Mouse (Mus musculus) cerebellum, postnatal 4 days (tissue): ENCODE measurements around the gene Xylb.

ENCODE experiments used
- DNase-seq, 2 experiments: peaks; one replicate each; pipeline ENCODE4 v3.0.0; 2022; ENCODE audit warnings: low spot score in 2 of 2, mixed read lengths in 1 of 2

Gene Xylb

DNA sequence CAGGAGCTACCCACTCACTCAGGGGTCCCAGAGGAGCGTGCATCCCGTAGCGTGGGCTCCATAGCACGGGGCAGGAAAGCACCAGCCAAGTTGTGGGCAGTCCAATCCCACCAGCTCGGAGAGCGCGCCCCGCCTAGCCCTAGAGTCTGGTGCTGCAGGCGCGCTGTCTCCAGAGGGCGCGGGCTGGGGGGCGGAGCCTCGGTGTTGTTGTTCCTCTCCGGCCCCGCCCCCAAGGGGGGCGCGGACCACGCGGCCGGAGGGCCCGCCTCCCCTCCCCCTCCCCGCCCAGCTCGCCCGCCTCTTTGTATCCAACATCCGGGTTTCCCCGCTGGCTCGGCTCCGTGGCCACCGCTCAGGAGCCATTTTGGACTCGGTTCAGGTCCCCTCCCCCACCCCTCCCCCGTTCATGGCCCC, 44.6 kb downstream of the Xylb start, which contains the start of gene Acvr2b:
Acvr2b (plus strand) TSS at position 318 of the 414 bp plus-strand sequence.
- DNase-seq: peak; percentile 79 to 95

DNA sequence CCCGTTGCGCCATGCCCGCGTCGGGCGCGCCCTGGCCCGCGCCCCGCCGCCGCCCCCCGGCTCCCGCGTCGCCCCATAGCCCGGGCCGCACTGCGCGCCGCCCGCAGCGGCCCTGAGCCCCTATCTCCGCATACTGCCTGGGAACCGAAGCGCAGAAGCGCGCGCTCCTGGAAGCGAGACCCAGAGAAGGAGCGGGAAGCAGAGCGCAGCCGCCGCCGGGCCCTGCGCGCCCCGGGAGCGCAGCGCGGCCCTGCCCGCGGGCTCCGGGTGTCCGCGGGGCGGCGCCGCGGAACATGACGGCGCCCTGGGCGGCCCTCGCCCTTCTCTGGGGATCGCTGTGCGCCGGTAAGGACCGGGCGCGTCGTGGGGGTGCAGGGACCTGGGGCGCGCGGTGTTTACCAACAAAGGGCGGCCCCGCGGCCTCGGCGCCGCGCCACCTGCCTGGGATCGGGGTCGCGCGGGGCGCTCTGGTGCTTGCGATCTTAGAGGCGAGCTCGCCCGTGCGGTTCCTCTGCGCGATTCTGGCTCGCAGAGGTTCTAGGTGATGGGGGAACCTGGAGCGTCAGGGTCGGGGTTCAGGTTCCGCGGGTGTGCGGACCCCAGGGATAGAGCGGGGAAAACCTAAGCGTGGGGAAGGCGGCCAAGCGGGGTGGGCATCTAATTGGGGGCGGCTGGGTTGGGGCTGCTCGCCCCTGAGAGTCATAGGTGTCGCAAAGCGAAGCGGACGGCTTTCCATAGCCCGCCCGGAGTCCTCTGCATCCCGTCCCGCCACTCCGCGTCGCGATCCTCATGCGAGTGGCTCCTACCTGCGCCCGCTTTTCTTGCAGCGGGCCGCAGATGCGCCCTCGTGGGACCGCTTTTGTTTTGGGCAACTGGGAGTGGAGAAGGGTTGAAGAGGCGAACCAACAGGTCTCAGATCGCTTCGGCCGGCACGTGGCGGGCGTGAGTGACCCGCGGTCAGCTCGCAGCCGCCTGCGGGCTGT, 45.4 kb downstream of the Xylb start:
- peak; percentile 29 to 52 for DNase-seq

DNA sequence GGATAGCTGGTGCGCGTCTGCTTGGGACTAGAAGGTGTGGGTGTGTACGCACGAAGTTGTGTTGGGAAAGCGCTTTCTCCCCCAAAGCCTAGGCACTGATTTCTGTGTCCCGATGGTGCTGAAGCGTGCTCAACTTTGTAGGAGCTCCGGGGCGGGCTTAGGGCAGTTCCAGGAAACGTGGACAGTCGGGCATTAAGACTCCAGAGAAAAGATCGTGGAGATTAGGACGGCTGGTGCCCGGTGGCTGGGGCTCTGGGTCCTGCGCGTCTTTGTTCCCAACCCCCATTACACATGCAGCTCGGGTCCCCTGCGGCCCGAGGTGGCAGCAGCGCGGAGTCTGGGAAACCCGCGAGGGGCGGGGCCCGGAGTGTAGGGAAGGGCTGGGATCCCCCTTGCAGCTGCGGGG, 46.1 kb downstream of the Xylb start:
- DNase-seq: peak; percentile 22 to 48

DNA sequence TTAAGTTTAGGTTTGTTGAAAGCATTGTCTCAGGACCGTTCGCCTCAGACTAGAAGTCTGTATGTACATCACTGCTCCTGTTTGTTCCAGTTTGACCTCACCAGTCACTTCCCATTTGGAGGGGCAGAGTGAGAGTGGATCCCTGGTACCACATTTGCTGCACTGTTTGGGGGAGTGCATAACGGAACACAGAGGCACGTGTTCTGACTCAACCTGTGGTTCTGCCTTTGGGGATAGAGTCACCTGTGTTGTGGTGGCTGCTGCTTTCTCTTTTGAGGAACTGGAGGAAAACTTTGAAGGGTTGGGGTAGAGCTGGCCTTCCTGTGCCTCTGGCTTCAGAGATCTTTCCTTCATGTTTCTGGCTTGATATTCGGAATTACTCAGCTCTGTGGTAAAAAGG, 46.9 kb downstream of the Xylb start:
- no peak for DNase-seq

DNA sequence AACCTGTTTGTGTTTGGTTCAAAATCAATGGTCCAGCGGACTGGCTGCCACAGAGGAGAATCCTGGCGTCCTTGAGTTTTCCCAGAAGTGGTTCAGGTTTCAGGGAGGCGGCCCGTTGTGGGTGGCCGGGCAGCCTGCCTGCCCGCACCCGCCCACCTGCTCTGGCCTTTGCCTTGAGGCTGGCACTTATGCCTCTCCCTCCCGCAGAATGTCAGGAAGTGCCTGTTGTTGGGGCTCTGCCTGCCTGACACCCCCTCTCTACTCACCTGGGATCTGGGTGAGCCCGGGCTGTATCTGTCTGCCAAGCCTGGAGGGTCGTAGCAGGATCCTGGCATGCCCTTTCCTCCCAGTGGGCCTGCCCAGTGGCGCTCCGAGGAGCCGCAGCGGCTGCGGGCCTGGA, 50.7 kb downstream of the Xylb start:
- DNase-seq: no peak

DNA sequence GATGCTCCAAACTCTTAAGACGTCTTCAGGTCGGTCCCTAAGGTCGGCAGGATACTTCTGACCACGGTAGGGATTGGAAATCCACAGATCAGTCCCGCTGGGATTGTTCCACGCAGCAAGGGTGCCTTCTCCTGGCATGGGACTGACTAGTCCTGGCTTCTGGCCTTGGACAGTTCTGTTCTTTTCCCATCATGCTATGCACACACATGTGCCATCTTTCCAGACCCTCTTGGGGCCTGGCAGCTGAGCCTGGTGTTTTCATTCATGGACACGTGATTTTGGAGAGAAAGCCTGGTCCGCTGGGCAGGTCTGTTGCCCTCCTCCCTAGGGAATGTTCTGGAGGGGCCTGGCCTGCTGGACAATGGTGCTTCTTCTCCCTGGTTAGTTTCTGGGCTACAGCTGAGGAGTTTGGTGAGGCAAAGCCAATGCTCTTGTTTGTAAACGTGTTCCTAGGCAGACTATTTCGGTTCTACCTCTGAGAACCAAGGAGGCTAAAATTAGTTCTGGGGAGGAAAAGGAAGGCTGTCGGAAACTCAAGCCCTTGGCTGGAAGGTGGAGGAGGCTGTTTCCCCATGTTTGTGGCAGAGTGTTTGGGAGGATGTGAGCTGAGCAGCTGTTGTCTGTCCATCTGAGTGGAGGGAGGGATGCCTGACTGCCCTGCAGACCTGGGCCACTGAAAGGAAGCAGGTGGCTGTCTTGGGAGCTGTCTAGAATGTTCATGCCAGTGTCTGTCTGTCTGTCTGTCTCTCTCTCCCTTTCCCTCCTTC, 51.9 kb downstream of the Xylb start:
- no peak for DNase-seq

DNA sequence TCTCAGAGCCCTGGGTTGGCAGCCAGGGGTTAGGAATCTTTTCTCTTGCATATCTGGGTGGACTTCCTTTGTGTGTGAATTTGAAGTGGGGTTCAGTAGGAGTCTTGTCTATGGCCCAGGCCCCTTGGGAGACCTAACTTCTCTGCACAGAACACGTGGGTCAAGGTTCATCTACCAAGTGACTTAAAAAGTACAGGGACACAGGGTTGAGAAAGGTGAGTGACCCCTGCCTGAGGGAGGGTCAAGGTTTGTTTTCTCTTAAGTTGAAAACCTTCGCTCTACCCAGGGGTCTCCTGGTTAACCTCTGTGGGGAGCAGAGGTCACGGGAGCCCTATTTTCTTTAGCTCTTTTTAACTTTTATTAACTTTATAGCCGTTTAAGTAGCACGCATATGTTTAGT, 52.7 kb downstream of the Xylb start:
- no peak for DNase-seq

DNA sequence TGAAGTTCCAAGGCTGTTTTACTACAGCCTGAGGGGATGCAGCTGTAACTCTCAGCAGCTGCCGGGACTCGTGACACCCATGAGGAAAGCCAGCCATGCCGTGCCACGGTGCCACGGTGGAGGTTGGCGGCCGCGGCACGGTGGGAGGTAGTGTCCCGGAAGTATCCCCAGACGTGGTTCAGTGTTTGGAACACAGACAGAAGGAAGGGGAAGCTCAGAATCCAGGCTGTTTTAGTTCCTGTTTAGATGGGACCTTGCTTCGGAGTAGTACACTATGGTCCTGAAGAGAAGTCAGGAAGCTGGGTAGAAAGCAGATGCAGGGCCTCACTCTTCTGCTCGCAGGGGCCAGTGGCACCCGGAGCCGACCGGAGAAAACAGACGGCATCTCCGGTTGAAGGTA, 60.8 kb downstream of the Xylb start:
- no peak for DNase-seq

DNA sequence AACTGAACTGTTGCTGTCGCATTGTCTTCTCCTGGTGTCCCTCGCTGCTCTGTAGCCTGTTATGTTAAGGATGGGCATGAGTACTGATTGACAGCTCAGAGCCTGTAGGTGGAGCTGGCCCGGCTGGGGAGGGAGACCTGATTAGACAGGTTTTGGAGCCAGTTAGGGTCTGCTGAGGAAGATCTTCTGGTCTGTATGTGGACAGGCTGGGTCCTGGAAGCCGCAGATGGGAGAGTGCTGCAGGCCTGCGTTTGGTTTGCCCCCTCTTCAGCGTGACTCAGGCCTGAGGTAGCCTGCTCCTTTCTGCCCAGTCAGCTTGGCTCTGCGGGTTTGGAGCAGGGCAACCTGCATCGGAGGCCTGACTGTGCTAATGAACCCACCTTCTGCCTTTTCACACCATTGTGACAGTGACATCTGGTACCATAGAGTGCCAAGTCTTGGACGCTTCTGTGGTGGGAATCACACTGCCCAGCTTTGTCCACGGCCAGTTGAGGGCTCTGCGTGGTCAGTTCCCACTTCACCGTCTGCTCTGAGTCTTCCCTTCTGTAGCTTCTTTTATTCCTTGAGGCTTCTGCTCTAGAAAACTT, 62.8 kb downstream of the Xylb start:
- no peak for DNase-seq

DNA sequence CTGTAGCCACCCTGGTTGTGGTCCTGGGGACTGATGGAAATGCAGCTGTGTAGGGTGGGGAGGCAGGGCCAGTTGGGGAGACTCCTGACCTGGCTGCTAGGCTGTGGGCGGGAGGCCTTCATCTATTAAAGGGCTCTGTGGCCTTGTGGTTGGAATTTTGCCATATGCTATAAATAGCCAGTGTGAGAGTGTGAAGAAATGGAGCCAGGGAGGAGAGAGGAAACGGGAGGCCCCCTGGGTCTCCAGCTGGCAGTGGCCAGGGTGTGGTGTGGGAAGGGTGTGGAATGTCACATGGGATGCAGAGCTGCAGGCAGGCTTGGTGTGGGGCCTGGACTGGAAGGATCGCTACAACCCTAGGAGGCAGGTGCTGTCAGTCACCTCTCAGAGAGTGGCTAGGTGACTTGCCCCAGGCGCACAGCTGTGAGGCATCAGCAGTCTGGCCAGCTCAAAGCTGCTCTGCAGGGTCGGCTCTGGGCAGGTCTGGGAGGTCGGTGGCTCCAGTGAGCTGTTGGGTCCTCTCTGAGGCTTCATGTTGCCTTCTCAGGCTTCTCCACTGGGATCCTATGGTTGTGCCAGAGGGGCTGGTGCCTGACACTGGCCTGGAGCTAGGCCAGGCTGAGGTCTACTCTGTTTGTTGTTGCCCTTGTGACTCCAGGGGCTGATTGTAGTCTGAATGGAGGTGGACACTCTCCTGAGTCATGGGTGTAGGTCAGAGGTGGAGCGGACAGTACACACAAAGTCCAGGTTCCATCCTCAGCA, 68.2 kb downstream of the Xylb start:
- no peak for DNase-seq

DNA sequence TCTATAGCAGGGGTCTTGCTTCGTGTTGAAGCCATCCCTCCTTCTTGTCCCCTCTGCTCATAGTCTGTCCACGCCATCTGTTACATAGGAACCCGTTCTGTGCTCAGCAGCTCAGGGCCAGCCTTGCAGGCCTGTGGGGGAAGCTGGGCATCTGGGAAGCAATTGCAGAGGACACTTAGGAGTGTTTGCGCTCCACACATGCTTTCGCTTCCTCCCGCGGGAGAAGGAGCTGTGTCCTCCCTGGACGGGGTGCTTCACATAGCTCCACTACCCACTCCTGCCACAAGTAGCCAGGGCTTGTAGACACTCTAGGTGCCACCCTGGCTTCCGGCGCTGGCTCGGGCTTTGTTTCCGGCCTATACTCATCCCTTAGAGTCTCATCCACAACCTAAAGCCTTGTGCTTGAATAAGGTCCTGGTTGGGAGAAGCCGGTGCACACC, 68.8 kb downstream of the Xylb start:
- DNase-seq: no peak

DNA sequence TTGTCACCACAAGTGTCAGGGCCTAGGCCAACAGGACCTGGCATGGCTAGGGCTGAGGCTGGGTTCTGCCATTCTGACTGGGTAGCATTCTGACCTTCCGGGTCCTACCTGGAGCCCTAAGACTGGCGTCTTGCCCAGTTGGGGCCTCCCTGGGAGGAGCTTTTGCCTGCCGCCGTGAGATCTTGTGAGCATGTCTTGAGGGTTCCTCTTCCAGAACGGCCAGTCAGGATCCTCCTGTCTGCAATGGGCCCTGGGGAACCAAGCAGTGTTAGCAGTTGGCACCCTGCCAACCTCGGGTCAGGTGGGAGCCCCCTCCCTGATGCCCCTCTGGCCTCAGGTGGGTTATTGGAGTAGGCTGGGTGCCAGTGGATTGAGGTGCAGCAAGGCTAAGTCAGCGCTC, 69.3 kb downstream of the Xylb start:
- no peak for DNase-seq

DNA sequence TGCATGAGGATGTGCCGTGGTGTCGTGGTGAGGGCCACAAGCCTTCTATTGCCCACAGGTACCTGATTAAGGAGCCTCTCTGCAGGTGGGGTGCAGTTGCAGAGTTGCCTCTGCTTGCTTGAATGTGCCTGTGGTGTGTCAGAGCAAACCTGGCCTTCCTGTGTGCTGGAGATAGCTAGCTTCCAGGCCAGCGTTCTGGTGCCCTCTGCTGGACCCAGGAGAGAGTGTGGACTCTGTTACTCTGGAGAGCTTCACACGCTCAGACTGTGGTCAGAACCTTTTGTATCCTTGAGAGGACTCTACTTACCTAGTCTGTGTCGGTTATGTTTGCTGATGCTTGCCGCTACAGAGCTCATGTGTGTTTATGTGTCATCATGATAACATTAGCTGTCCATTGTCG, 73.1 kb downstream of the Xylb start:
- peak; percentile 70 to 84 for DNase-seq

DNA sequence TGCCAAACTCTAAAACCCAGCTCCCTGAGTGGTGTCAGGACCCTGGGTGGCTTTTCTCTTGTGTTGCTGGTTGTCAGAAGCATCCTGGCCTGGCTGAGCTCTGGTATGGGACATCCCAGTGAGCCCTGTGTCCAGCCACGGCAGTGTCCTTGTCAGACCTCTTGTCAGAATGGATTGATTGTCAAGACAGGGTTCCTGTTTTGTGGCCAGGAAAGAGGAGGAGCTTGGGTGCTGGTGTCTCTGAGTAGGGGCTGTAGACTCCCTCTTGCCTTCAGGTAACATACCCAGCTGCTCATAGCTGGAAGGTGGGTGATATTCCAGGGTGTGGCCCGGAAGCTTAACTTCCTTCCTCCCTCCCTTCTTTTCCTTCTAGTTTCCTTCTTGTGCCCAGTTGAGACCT, 78.7 kb downstream of the Xylb start:
- DNase-seq: no peak

DNA sequence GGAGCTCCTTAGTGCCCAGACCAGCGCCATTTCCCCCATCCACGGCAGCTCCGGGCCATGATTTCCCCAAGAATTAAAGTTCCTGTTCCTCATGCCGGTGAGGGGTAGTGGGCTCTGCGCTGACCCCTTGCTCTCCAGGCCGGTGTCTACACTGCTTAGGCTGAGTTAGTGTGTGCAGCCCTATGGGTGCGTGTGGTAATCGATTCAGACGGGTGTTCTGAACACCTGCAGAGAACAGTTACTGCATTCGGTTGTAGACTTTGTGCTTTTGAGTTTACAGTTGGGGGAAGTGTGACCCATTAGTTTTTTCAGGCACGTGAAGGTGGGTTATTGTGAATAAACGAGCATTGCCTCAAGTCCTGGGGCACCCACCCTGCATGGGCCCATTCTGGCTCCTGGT, 80.9 kb downstream of the Xylb start:
- no peak for DNase-seq

DNA sequence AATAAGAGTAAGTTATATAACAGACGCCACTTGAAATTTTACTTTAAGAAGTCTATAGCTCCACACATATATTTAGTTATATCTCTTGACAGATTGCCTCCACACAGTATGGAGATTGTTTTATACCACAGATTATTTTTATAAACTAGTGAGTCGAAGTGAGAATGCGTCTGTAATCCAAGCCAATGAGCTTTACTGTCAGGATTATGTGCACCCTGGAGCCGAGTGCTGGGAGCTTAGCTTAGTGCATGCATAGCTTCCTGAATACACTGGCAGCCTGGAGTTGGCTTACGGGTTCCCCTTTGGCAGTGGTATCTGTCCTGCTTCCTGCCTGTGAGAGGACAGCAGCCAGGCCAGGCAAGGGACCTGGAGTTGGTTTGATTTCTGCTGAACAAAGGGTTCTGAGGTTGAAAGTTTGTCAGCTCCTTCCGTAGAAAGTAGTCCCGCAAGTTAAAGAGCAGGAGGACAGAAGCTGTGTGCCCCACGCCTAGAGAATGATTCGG, 81.4 kb downstream of the Xylb start:
- DNase-seq: no peak
